Mouse (Mus musculus): ENCODE data around the gene Gm28051.
A peak's percentile ranks its signal among the peaks of the same experiment; 100 is the strongest.

Gm28051 gene

GRCm38 (mm10) chr12:102757689-102758402 is at the start of gene Gm28051, which contains the start of the genes Gon7 and Ubr7:
Gene Gm28051, minus strand, starts transcription at chr12:102757765.
Gene Gon7, minus strand, starts transcription at chr12:102757803.
Gene Ubr7, plus strand, starts transcription at chr12:102757967.
- peak; percentile 89 to 93 for DNase-seq

GRCm38 (mm10) chr12:102799528-102799927 is 42.0 kb upstream of the Gm28051 start:
- DNase-seq, result no peak

- DNase-seq, result no peak
Observed at GRCm38 (mm10) chr12:102787927-102788326, 30.4 kb upstream of the Gm28051 start.

GRCm38 (mm10) chr12:102785593-102785985 is 28.0 kb upstream of the Gm28051 start:
- no peak for DNase-seq

DNA sequence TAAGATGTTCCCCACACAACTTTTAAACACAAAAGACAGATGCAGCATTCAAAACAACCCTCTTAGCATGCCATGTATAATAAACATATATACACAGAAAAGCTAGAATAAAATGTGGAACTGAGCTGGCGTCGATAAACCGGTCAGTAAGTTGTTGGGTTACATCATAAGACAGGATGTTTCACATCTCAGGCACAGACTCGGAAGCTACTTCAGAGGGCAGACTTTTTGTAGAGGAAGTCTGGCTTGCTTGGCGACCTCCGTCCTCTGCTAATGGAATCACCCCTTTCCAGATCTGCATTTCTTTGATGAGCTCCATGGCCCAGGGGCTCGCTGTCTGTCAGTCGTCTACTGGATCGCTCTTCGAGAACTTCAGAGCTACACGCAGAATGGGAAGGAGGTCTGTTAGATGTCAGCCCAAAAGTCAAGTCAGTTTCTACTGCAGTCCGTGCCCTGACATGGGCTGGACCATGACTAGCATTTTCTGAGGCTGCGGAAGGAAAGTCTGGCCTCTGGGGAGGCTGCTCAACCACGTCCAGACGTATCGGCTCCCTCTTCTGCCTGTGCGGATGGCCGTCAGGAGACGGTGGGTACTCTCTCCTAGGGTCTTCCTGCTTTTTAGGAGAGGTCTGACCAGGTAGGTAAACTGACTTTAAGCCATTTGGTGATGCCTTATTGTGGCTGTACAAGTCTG is 27.5 kb upstream of the Gm28051 start:
- DNase-seq, result no peak

GRCm38 (mm10) chr12:102782841-102783240 is 25.3 kb upstream of the Gm28051 start:
- no peak for DNase-seq

DNA sequence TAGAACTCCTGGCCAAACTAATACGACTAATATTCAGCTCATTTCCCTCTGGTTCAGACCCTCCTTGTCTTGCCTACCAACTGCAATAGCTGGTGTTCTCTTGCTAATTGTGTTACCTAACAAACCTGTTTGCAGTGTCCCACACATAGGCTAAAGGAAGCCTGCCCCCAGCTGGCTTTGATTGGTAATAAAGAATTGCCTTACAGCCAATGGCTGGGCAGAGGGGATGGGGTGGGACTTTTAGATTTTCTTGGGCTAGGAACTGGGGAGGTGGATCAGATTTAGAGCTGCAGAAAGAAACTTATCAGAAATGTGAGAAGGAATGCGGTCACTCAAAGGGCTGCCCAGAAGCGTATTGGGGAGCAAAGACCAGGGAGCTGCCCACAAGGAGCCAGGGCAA is 21.9 kb upstream of the Gm28051 start:
- no peak for DNase-seq

GRCm38 (mm10) chr12:102778151-102778550 is 20.6 kb upstream of the Gm28051 start:
- no peak for DNase-seq

- no peak for DNase-seq
Observed at GRCm38 (mm10) chr12:102776035-102776434, 18.5 kb upstream of the Gm28051 start.

- DNase-seq, result no peak
Observed at GRCm38 (mm10) chr12:102772676-102773075, 15.1 kb upstream of the Gm28051 start.

GRCm38 (mm10) chr12:102771601-102772000 is 14.0 kb upstream of the Gm28051 start:
- no peak for DNase-seq

DNA sequence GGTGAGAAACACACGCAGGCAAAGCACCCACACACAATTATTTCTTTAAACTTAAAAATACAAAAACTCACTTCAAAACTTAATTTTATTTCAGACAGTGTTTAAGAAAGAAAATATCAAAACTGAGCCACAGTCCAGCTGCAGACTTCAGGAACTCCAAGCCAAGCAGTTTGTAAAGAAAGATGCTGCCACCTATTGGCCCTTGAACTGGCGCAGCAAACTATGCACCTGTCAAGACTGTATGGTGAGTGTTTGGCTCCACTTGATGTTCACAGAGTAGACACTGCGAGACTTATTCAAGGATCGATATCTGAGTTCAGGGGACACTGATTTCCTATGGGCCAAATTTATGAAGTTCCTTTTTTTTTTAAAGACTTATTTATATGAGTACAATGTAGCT is 11.4 kb upstream of the Gm28051 start:
- DNase-seq, result no peak

- no peak for DNase-seq
Observed at GRCm38 (mm10) chr12:102763696-102764095, 6.1 kb upstream of the Gm28051 start.

DNA sequence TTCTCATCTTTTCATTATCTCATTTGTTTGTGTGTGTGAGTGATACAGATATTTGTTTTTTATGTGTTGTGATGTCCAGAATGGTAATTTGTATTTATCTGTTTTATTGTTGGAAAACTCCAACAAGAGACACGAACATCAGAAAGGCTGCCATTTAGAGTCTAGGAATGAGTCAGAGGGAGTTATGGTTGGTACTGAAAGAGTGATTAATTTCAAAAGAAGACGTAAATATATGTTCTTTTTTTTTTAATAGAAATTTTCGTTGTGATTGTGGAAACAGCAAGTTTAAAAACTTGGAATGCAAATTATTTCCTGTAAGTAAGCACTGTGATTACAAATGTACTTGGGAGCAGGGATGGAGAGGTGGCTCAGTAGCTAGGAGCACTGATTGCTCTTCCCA is 4.1 kb upstream of the Gm28051 start:
- DNase-seq, result no peak

DNA sequence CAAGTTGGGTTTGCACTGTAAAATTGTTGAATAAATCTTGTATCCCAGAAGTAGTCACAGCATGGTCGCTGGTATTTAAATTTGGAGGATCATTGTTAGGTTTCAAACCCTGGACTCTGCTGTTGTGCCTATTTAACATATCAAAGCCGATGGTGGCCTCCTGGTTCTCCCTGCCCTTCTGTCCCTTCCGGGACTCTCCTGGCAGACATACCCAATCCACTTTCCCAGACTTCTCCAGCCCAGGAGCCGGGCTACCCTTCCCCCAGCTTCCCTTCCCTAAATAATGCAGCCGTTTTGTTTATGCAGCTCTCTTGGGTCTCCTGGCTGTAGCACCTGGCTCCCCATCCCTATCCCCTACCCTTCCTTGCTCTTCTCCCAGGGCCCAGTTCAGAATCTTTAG is 1.4 kb upstream of the Gm28051 start:
- DNase-seq, result no peak

DNA sequence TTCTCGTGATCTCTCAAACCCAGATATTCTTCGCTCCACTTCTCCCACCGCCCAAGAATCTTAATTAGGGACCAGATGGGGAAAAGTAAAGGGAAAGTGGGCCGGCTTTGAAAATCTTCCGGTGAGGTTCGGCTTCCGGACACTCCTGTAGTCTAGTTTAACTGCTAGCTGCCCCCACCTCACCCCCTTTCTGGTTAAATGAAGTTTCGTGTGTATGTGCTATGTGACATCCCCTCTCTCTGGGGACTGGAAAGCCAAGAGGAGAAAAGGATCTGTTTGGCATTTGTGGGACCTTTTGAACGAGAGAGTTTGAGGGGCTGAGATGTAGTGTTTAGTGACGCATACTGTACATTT is 815 bp upstream of the Gm28051 start, which contains the start of gene Gm20604:
Gm20604 (minus strand) TSS at position 270 of the 354 bp plus-strand sequence.
- DNase-seq, result no peak

DNA sequence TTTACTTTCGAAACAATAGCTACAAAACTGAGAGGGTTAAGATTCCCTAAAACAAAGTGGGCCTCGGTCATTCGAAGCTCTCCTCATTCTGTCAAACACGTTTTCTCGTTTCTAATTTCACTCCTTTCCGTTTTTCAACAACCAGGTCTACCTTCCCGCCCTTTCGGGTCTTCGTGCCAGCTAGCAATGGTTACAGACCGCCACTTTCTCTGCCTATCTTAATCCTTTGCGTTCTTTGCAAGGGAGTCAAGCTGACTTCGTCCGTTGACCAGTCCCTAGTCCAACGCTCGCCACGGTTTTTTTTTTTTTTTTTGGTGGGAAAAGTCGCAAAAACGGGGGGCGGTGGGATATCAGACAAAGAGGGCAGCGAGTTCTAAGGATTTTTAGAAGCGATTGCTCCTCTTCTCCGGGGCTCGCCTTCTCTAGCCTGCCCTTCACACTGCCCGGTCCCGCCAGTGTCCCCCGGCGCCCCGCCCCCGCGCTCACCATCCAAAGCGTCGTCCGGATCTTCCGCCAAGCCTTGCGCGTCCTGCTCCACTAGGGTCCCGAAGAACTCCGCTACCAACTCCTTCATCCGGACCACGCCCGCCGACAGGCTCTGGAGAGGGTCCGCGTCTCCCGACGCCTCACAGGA is 393 bp downstream of the Gm28051 start:
- DNase-seq, result no peak

DNA sequence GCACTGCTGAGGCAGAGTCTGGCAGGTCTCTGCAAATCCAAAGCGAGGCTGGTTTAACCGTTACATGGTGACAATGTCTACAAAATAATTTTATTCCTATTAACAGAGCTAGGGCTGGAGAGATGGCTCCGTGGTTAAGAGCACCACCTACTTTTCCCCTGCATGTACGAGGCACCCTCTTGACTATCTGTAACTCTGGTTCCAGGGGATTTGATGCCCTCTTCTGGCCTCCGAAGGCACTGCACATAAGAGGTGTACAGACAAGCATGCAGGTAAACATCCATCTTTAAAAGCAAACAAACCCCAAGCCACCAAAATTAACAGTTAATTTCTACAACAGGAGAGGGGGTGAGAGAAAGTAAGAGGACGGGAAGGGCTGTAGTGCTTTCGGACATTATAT is 1.3 kb downstream of the Gm28051 start:
- peak in 1 of 2 experiments; percentile 28 for DNase-seq

- no peak for DNase-seq
Observed at GRCm38 (mm10) chr12:102748256-102748655, 9.3 kb downstream of the Gm28051 start.

GRCm38 (mm10) chr12:102744839-102745238 is 12.7 kb downstream of the Gm28051 start:
- no peak for DNase-seq

GRCm38 (mm10) chr12:102743589-102744574 is 13.7 kb downstream of the Gm28051 start, which contains the start of the genes Moap1 and Tmem251:
Gene Moap1, minus strand, starts transcription at chr12:102743661.
Gene Tmem251, plus strand, starts transcription at chr12:102743762.
- peak; percentile 84 to 87 for DNase-seq

DNA sequence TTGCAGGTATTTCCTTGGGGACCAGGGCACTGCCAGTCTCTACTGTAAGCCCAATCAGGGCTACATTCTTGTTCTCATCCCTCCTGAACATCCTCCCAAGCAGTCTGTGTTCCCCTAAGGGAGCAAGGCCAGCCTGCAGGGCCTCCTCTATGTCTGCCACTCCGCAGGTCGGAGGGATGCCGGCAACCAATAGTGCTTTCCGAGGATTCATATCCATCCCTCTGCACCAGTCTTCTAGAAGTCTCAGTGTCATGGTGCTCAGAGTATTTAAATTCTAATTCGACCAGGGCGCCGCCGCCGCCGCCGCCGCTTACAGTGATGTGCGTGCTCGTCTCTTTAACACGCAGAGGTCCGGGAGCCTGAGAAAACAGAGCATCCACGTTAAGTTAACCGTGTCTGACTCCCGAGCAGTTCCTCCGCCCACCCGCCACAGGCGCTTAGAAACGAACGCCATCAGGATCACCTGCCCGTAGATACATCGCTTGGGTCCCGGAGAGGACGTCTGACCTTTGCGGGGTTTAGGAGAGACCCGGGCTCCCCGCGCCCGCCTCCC is 14.5 kb downstream of the Gm28051 start:
- no peak for DNase-seq

Measured in spleen, adult 18-20 months (tissue).